Mouse (Mus musculus) layer of hippocampus, adult 18-20 months (tissue): ENCODE measurements around the gene Kcns1. TPM values are rescaled to one million over a fixed set of nuclear protein-coding genes. Genes with fewer than 3 reads are reported as not detected.
"Not testable (repeated sequence)": the region's sequence is repeated elsewhere in the genome, so short reads cannot be mapped to it uniquely, and the experiment has no call there.

Experiments used
- DNase-seq, 2 experiments: peaks; one replicate each; pipeline ENCODE4 v3.0.0; 2022; ENCODE audit warnings: low spot score in 2 of 2
- long read RNA-seq: library from polyadenylated mRNA; stranded (forward); transcript quantifications from one replicate; pipeline ENCODE4 v2.0.0, GENCODE M21; 2021
- total RNA-seq, 2 experiments: library from RNA; stranded (reverse); gene quantifications; 2 replicates each; pipeline ENCODE4 v1.2.3; 2021

Kcns1 gene
- total RNA-seq, result 1 to 10 TPM; 5.1 TPM
- long read RNA-seq, partial matches to known transcripts, result 2 of 2 reads
- long read RNA-seq, other reads (novel, unspliced or antisense), result 0 of 2 reads

- no peak for DNase-seq
Measured at GRCm38 (mm10) chr2:164170902-164171301, at the start of gene Kcns1. TSS of gene Kcns1 (minus strand) at chr2:164171113.

GRCm38 (mm10) chr2:164219295-164219694, 48.4 kb upstream of the Kcns1 start:
- no peak for DNase-seq

GRCm38 (mm10) chr2:164212711-164213110, 41.8 kb upstream of the Kcns1 start:
- DNase-seq, result no peak

DNA sequence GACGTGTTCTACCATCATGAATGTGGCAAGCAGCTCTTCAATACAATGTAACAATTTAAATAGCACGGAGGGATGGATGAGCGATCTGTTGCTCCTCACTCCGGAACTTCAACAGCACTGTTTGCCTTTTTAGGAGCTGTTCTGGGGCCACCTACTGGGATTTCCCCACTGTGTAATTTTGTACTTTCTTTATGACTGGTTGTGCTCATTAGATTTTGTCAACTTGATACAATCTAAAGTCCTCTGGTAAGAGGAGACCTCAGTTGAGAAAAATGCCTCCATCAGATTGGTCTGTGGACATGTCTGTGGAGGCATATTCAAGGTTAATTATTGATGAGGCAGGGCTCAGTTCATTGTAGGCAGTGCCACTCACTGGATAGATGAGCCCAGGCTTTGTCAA, 40.0 kb upstream of the Kcns1 start:
- DNase-seq, result no peak

DNA sequence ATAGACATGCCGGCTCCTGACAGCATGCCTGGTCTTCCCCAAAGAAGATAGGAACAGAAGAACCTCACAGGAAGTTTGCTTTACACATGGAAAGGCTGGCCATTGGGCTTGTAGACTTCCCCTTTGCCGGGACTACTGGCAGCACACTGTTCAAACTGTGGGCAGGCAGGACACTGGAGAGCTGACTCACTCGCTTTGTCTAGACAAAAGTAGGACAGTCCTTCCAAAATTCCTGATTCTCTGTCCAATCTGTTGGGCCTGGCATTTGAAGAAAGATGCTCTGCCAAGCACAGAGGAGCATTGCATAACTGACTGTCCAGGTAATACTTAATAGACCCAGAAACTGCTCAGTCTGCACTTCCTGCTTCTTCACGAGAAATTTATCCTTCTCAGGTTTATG, 35.8 kb upstream of the Kcns1 start:
- no peak for DNase-seq

DNA sequence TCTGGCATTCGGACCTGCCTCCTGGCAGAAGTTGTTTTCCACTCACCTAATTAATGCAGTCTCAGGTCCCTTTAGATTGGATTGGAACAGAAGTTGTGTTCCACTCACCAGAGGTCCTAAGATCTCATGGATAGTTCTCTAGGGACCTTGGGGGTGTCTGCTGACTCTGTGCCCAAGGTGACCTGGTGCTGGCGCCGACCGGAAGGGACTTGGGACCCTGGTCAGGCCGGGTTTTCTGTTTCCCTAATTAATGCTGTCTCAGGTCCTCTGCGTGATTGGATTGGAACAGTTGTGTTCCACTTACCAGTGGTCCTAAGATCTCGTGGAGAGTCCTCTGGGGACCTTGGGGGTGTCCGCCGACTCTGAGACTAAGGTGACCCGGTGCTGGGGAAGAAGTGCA, 35.1 kb upstream of the Kcns1 start:
- DNase-seq, result not testable (repeated sequence)

GRCm38 (mm10) chr2:164199626-164200327, 28.9 kb upstream of the Kcns1 start, which contains the start of gene Wfdc15a:
TSS of gene Wfdc15a (minus strand) at chr2:164200130.
- DNase-seq, result no peak

GRCm38 (mm10) chr2:164196700-164196990, 25.7 kb upstream of the Kcns1 start:
- DNase-seq, result no peak

DNA sequence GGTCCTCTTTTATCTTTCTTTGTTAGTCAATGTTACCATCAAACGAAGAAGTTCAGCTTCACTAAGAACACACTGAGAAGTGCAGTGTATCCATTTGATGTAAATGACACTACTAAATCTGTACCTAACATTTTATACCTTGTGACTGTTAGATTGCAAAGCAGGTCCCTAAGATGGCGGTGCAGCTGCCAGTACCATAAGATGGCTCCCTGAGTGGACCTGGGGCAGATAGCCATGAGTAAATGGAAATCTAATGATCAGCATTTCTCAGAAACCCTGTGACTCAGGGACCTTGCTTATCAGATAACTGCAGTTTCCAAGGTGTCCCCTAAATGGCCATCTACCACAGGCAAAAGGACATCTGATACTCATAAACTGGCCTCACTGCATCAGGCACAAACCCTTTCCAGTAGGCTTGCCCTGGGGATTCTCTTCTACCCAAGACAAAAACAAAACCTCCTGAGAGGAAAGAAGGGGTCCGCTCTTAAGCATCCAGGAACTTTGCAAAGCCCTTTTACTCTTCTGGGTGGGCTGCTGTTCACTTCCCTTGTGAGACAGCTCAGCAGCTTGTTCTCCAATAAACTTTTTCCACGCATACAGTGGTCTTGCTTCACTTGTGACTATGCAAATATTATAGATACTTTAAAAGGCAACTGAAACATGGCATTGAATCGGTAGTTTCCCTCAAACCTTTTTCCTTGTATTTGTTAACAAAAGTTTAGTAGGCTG, 25.2 kb upstream of the Kcns1 start:
- DNase-seq, result no peak

GRCm38 (mm10) chr2:164194959-164195630, 24.2 kb upstream of the Kcns1 start:
- no peak for DNase-seq

DNA sequence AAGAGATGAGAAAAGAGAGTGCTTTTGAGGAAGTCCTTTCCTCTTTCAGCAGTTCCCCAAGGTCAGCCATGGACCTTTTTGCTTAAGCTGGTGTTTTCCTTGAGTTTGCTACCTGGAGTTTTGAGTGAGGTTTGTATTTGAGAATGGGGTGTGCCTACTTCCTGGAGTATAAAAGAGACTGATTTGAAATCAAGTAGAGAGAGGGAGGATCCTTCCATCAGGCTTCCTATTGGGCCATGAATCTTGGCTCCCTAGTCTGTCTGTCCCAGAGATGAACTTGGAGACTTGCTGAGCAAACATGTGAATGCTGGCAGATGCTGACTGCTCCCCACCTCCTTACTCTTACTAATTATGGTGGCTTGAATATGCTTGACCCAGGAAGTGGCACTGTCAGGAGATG, 21.4 kb upstream of the Kcns1 start:
- no peak for DNase-seq

GRCm38 (mm10) chr2:164190576-164190975, 19.7 kb upstream of the Kcns1 start, which contains the start of gene Wfdc12:
TSS of gene Wfdc12 (minus strand) at chr2:164190608.
- no peak for DNase-seq

DNA sequence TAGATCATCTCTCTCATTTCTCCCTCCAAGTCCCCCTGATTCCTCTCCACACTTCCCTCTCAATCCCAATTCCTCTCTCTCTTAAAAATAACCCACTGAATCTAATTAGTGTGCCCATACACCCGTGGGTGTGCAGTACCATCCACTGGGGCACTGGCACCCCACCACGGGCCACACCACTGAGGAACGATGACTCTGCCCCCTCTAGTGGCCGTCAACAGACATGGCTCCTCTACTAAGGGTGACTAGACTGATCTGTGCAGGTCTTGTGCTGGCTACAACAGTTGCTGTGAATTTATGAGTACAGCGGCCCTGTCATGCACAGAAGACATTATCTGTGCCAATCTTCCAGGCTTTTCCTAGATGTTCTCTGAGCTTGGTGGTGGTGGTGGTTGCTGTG, 17.8 kb upstream of the Kcns1 start:
- DNase-seq, result no peak

DNA sequence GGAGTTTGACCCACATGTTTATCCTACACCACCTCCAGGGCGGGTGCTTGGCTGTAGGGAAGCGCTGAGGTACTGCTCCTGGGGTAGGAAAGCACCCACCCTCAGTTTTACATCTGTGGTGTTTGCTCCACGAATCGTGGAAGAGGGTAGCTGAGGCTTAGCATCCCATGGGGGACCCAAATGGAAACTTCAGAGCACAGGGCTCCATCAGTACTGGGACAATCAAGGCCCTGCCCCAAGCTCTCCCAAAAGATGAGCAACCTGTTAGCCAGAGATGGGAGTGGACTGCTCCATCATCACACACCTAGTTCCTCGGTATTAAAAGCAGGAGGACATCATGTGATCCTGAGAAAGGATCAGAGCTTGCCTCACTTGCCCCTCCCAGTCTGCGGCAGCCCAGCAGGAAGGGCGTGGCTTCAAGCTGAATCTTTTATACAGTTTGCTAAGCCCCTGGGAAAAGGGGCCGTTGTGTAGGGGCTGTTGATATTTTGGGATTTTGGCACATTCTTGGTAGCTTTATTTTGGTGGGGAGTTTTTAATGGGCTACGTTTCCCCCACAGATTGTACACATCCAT, 13.3 kb upstream of the Kcns1 start:
- DNase-seq, result no peak

DNA sequence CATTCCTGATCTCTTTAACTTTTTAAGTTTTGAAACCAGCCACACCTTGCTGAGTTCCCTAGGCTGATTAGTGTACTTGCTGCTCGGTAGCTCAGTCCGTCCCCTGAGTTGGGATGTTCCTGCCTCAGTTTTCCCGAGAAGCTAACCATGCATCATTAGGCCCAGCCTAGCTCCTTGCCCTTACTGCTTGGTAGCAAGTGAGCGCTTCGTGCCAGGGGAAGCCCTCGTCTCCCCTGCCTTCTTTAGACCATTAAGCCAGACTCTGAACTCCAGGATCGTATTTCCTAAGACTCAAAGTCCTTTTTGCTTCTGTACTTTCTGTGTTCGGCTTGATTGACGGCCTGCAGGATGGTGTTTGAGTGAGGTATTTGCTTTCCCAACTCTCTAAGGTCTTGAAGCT, 12.4 kb upstream of the Kcns1 start:
- no peak for DNase-seq

- DNase-seq, result no peak
Measured at GRCm38 (mm10) chr2:164182692-164183255, 11.9 kb upstream of the Kcns1 start, which contains the start of gene Wfdc5. TSS of gene Wfdc5 (minus strand) at chr2:164182742.

DNA sequence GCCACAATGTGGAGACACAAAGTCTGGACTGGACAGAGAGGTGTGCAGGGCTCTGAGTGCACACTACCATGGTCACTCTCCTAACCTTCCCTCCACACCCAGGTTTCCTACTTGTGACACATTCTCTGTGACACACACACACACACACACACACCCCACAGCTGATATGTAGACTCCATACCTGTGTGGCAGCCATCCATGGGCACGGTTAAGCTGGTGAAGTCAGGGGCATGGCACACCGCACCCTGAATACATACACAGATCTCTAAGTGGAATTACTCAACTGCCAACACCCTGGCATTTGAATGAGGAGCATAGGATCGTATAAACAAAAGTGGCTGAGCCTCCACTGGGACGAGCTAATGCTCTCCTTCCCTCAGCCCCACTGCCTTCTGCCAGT, 9.9 kb upstream of the Kcns1 start:
- no peak for DNase-seq

DNA sequence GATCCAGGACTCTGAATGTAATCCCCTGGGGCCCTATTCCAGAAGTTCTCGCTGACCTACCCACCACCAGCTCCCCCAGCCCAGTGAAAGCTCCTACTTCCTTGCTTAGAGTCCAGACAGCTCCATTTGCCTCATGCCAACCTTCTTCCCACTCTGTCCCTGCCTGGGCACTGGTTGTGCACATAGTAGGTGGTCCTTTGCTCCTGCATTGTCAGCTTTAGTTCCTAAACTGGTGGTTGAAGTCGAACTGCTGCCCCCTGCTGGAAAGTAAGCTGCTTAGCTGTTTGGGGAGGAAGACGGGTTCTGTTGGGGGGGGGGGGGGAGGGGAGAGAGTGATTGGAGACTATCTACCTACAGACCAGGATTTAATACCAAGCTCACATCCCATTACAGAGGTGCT, 9.2 kb upstream of the Kcns1 start:
- peak in 1 of 2 experiments; percentile 37 for DNase-seq

DNA sequence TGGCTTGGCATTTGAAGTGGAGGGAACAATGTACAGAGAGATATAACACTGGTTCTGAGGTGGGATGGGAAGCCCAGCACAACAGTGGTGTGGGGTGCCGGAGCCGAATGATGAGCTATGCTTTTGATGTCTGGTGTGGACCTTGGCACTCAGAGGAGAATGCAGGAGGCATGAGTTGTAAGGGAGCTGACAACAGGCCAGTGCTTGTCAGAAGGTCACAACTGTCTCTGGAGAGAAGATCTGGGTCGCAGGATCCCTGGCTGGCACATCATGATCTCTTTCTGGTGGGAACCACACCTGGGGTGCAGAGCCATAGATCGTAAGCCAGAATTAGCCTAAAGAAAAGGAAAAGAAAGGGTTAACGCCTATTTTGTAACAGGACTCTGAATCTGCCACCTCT, 6.9 kb upstream of the Kcns1 start:
- no peak for DNase-seq

- no peak for DNase-seq
Measured at GRCm38 (mm10) chr2:164175850-164176249, 4.9 kb upstream of the Kcns1 start.

DNA sequence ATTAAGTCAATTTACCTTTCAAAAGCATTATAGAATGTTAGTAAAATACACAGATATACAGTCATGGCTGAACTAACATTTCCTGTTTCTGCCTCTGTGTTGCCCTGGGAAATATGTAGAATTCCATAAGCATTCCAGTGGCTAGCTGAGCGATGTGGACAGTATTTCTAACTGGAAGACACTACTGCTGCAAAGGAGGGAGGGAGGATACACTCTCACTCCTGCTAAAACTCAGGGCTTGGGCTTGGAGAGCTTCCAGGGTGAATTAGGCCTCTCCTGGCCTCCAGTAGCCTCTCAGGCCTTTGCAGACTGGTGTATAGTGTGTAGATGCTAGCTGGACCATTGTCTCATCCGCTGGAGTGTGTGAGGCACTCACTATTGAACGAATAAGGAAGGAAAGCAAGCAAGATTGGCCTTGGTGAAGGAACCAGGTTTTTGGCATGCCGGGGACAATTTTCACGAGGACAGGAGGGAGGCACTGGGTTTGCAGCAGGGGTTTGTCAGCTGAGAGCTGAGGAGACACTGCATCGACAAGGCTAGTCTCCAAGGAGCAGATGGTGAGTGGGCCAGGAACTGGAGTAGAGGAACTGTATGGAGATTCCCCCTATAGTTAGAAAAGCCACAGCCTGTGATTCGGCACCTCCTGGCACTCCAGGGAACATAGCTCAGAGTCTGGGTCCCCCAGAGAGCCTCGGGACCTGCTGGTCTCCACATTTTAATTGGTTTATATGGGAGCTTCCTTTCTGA, 3.9 kb upstream of the Kcns1 start:
- peak; percentile 69 to 79 for DNase-seq
